Mouse (Mus musculus): ENCODE results near the gene Dkk2.

Gene Dkk2

GRCm38 (mm10) chr3:132125227-132125740 lies 40.2 kb downstream of the Dkk2 start:
- no peak for DNase-seq (ENCODE audit: extremely low read depth, low read depth)

GRCm38 (mm10) chr3:132129730-132130274 lies 44.7 kb downstream of the Dkk2 start:
- DNase-seq (ENCODE audit: extremely low read depth, low read depth): no peak

GRCm38 (mm10) chr3:132130781-132131180 lies 45.7 kb downstream of the Dkk2 start:
- DNase-seq (ENCODE audit: extremely low read depth, low read depth): no peak

- DNase-seq (ENCODE audit: extremely low read depth, low read depth): no peak
Measured at GRCm38 (mm10) chr3:132131939-132132338, 46.8 kb downstream of the Dkk2 start.

- no peak for DNase-seq (ENCODE audit: extremely low read depth, low read depth)
Measured at GRCm38 (mm10) chr3:132134502-132134901, 49.4 kb downstream of the Dkk2 start.

- no peak for DNase-seq (ENCODE audit: extremely low read depth, low read depth)
Measured at GRCm38 (mm10) chr3:132137802-132138378, 52.8 kb downstream of the Dkk2 start.

GRCm38 (mm10) chr3:132141031-132141430 lies 55.9 kb downstream of the Dkk2 start:
- no peak for DNase-seq (ENCODE audit: extremely low read depth, low read depth)

- DNase-seq (ENCODE audit: extremely low read depth, low read depth): no peak
Measured at GRCm38 (mm10) chr3:132149446-132150025, 64.4 kb downstream of the Dkk2 start.

GRCm38 (mm10) chr3:132158817-132159216 lies 73.7 kb downstream of the Dkk2 start:
- no peak for DNase-seq (ENCODE audit: extremely low read depth, low read depth)

GRCm38 (mm10) chr3:132168911-132169310 lies 83.8 kb downstream of the Dkk2 start:
- no peak for DNase-seq (ENCODE audit: extremely low read depth, low read depth)

- DNase-seq (ENCODE audit: extremely low read depth, low read depth): no peak
Measured at GRCm38 (mm10) chr3:132186888-132187552, 101.9 kb downstream of the Dkk2 start.

- no peak for DNase-seq (ENCODE audit: extremely low read depth, low read depth)
Measured at GRCm38 (mm10) chr3:132201950-132202349, 116.9 kb downstream of the Dkk2 start.

GRCm38 (mm10) chr3:132202665-132203064 lies 117.6 kb downstream of the Dkk2 start:
- DNase-seq (ENCODE audit: extremely low read depth, low read depth): no peak

GRCm38 (mm10) chr3:132207469-132207868 lies 122.4 kb downstream of the Dkk2 start:
- no peak for DNase-seq (ENCODE audit: extremely low read depth, low read depth)

GRCm38 (mm10) chr3:132211260-132211659 lies 126.2 kb downstream of the Dkk2 start:
- no peak for DNase-seq (ENCODE audit: extremely low read depth, low read depth)

GRCm38 (mm10) chr3:132219977-132220487 lies 134.9 kb downstream of the Dkk2 start:
- no peak for DNase-seq (ENCODE audit: extremely low read depth, low read depth)

- DNase-seq (ENCODE audit: extremely low read depth, low read depth): peak; percentile 32
Measured at GRCm38 (mm10) chr3:132227622-132228021, 142.5 kb downstream of the Dkk2 start.
